19 mouse cellular contexts compared by ENCODE assay signal in the genomic region with DNA sequence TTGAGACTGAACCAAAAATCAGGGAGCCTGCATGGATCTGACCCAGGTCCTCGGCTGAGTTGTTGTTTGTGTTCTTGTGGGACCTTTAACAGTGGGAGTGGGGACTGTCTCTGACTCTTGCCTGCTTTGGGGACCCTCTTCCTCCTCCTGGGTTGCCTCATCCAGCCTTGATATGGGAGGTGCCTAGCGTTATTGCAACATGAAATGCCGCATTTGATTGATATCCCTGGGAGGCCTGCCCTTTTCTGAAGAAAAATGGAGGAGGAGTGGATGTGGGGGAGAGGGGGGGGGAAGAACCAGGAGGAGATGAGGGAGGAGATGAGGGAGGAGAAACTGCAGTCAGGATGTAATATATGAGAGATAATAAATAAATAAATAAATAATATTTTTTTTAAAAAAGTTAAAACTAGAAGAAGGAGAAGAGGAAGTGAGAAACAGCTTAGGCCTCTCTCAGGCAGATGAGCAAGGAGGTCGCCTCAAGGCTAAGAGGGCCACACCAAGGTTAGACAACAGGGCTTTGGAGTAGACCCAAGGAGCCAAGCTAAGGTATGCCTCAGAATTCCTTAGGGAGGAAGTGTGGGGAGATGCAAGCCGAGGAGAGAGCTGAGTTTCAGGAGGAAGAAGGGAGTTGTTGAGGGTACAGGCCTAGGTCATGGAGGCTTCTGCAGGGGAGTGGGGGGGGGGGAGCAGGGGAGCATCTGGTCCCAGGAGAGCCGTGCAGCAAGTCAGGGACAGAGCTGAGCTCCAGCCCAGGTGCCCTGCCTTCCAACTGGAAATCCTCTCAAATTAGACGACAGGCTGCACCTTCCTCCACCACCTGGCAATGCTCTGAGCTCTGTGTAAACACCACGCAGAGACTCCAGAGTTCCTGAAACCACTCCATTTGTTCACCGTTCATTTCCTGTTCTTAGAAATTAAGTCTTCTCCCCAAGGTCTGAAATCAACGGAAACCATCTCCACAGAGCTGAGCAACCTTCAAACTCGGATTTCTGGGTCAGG. TPM values are rescaled to one million over a fixed set of nuclear protein-coding genes. Genes with fewer than 3 reads are reported as not detected.
A peak's percentile ranks its signal among the peaks of the same experiment; 100 is the strongest.
DNase-seq lines count a peak whose midpoint lies in the region; ATAC-seq lines count a peak whose summit lies in the region.
"Had no signal": no experiment of that assay in that cellular context is flagged by ENCODE, and none has a peak within 500 bp of the region (broad histone marks: within the 10 kb centered on the region; RNA-seq: fewer than 3 reads in every experiment).

No protein-coding gene starts in this region.

- no peak overlapping the region for H3K9ac ChIP-seq in embryonic facial prominence, embryonic 14.5 days (ENCODE audit: low read depth, low read length)
- H3K9ac ChIP-seq in lung, embryonic 16.5 days (ENCODE audit: low read length): no peak overlapping the region
- no peak overlapping the region for H3K9ac ChIP-seq in intestine, embryonic 16.5 days (ENCODE audit: low read depth, low read length)
- H3K9ac ChIP-seq: forebrain, embryonic 13.5 days; hindbrain, embryonic 13.5 days; limb, embryonic 13.5 days; neural tube, embryonic 12.5 days had no signal

- no peaks in the 10 kb centered on the region for H3K36me3 ChIP-seq in embryonic facial prominence, embryonic 14.5 days (ENCODE audit: control insufficient read depth, insufficient read depth, low read length)
- peaks cover 3% of the 10 kb centered on the region; the same call in 1 of the 2 replicates for H3K36me3 ChIP-seq in embryonic facial prominence, embryonic 10.5 days (replicated peaks)
- H3K36me3 ChIP-seq in lung, embryonic 16.5 days (ENCODE audit: control insufficient read depth, insufficient read depth, low read length): no peaks in the 10 kb centered on the region
- no peaks in the 10 kb centered on the region for H3K36me3 ChIP-seq in intestine, embryonic 16.5 days (ENCODE audit: control insufficient read depth, insufficient read depth, low read length)
- H3K36me3 ChIP-seq: G1E; limb, embryonic 13.5 days had no signal

- DNase-seq in embryonic facial prominence, embryonic 14.5 days (ENCODE audit: low spot score): peak; percentile 29
- DNase-seq in embryonic facial prominence, embryonic 10.5 days (ENCODE audit: low spot score): no peak
- no peak for DNase-seq in lung, postnatal 36 days
- peak; percentile 63 for DNase-seq in NIH3T3 (ENCODE audit: low read depth)
- DNase-seq in left cerebral cortex, postnatal 10 days (ENCODE audit: extremely low spot score in 1 of 2, low spot score in 2 of 2): no peak
- DNase-seq: adrenal gland, postnatal 10 days; heart, adult 2 months; kidney, adult 8-10 months; right cerebral cortex, postnatal 25 days; thymus, postnatal 25 days had no signal

- H3K27ac ChIP-seq in embryonic facial prominence, embryonic 14.5 days (replicated peaks; ENCODE audit: low read depth, low read length): no peak overlapping the region
- no peak overlapping the region for H3K27ac ChIP-seq in embryonic facial prominence, embryonic 10.5 days (replicated peaks)
- H3K27ac ChIP-seq in lung, embryonic 16.5 days (ENCODE audit: low read length): peak overlapping the region; percentile 15; the same call in 1 of the 2 replicates
- H3K27ac ChIP-seq in intestine, embryonic 16.5 days (ENCODE audit: low read length): peak overlapping the region; percentile 17; the same call in 1 of the 2 replicates
- H3K27ac ChIP-seq: forebrain, embryonic 13.5 days; heart, adult 2 months; hindbrain, embryonic 13.5 days; limb, embryonic 13.5 days; neural tube, embryonic 12.5 days had no signal

- ATAC-seq in embryonic facial prominence, embryonic 14.5 days (ENCODE audit: low read depth): no peak
- no peak for ATAC-seq in lung, embryonic 16.5 days (ENCODE audit: low read depth)
- no peak for ATAC-seq in intestine, embryonic 16.5 days
- ATAC-seq in erythroid progenitor cell, adult 5-6 weeks (replicated peaks; ENCODE audit: low FRiP score, poor library complexity, severe bottlenecking): no peak
- ATAC-seq: forebrain, embryonic 13.5 days had no signal

- peaks cover 8% of the 10 kb centered on the region; the same call in 1 of the 2 replicates for H3K4me1 ChIP-seq in embryonic facial prominence, embryonic 14.5 days (ENCODE audit: control insufficient read depth, insufficient read depth, low read length)
- peaks cover 36% of the 10 kb centered on the region for H3K4me1 ChIP-seq in embryonic facial prominence, embryonic 10.5 days
- H3K4me1 ChIP-seq in lung, embryonic 16.5 days (replicated peaks; ENCODE audit: control insufficient read depth, insufficient read depth, low read length): peaks cover 17% of the 10 kb centered on the region; the same call in 1 of the 2 replicates
- H3K4me1 ChIP-seq in intestine, embryonic 16.5 days (ENCODE audit: control insufficient read depth, insufficient read depth, low read length): peaks cover 23% of the 10 kb centered on the region

- intact Hi-C loops in left cerebral cortex, postnatal 10 days (cut with DNase I): no loop called here

- no peak overlapping the region for H3K4me3 ChIP-seq in embryonic facial prominence, embryonic 14.5 days (ENCODE audit: low read depth, low read length)
- H3K4me3 ChIP-seq in embryonic facial prominence, embryonic 10.5 days: no peak overlapping the region
- H3K4me3 ChIP-seq in lung, embryonic 16.5 days (ENCODE audit: low read length): no peak overlapping the region
- no peak overlapping the region for H3K4me3 ChIP-seq in intestine, embryonic 16.5 days (ENCODE audit: low read length)
- H3K4me3 ChIP-seq: forebrain, embryonic 13.5 days; heart, adult 2 months; hindbrain, embryonic 13.5 days; limb, embryonic 13.5 days; neural tube, embryonic 12.5 days had no signal

- peaks cover 9% of the 10 kb centered on the region for H3K27me3 ChIP-seq in embryonic facial prominence, embryonic 14.5 days (replicated peaks; ENCODE audit: control insufficient read depth, insufficient read depth, low read length)
- H3K27me3 ChIP-seq in embryonic facial prominence, embryonic 10.5 days (replicated peaks; ENCODE audit: low read depth, poor library complexity, severe bottlenecking): peaks cover 45% of the 10 kb centered on the region
- H3K27me3 ChIP-seq in lung, embryonic 16.5 days (ENCODE audit: control insufficient read depth, insufficient read depth, low read depth, low read length): peaks cover 3% of the 10 kb centered on the region; the same call in 1 of the 2 replicates
- 0 out of 2 replicates have a peak, but pooled peaks cover 7% of the 10 kb centered on the region for H3K27me3 ChIP-seq in intestine, embryonic 16.5 days (replicated peaks; ENCODE audit: control insufficient read depth, insufficient read depth, low read length)
- H3K27me3 ChIP-seq: forebrain, embryonic 13.5 days; neural tube, embryonic 12.5 days had no signal

- H3K9me3 ChIP-seq in embryonic facial prominence, embryonic 14.5 days (ENCODE audit: control insufficient read depth, low read length): no peaks in the 10 kb centered on the region
- 0 out of 2 replicates have a peak, but pooled peaks cover 5% of the 10 kb centered on the region for H3K9me3 ChIP-seq in embryonic facial prominence, embryonic 10.5 days
- H3K9me3 ChIP-seq in lung, embryonic 16.5 days (ENCODE audit: control insufficient read depth, low read length): no peaks in the 10 kb centered on the region
- no peaks in the 10 kb centered on the region for H3K9me3 ChIP-seq in intestine, embryonic 16.5 days (ENCODE audit: control insufficient read depth, low read length)
- H3K9me3 ChIP-seq: forebrain, embryonic 13.5 days; hindbrain, embryonic 13.5 days; limb, embryonic 13.5 days; neural tube, embryonic 12.5 days had no signal

- no peak overlapping the region for H3K4me2 ChIP-seq in embryonic facial prominence, embryonic 14.5 days (ENCODE audit: low read depth, low read length)
- no peak overlapping the region for H3K4me2 ChIP-seq in lung, embryonic 16.5 days (ENCODE audit: low read depth, low read length)
- no peak overlapping the region for H3K4me2 ChIP-seq in intestine, embryonic 16.5 days (ENCODE audit: low read depth, low read length)
- H3K4me2 ChIP-seq: forebrain, embryonic 13.5 days; hindbrain, embryonic 13.5 days; limb, embryonic 13.5 days; neural tube, embryonic 12.5 days had no signal

- WGBS in embryonic facial prominence, embryonic 14.5 days: 52% methylated on average over 11 of the region's 11 CpGs
- 66% methylated on average over 11 of the region's 11 CpGs for WGBS in embryonic facial prominence, embryonic 10.5 days
- WGBS in lung, embryonic 16.5 days: 34% methylated on average over 11 of the region's 11 CpGs
- 40% methylated on average over 11 of the region's 11 CpGs for WGBS in intestine, embryonic 16.5 days

RNA-seq across cellular contexts. Expression of a gene that starts 4.6 kb away (rescaled TPM):
- 7.0 and 9.6 TPM in 2 replicates for polyA plus RNA-seq in embryonic facial prominence, embryonic 14.5 days (2014; fragmentation: Nextera tagmentation; extraction: Ambion mirVana)
- 5.0 and 6.9 TPM in 2 replicates for polyA plus RNA-seq in embryonic facial prominence, embryonic 10.5 days (2016; fragmentation: Nextera tagmentation; extraction: Ambion mirVana)
- polyA plus RNA-seq in lung, embryonic 16.5 days (2015; fragmentation: Nextera tagmentation; extraction: Ambion mirVana): 5.0 and 5.3 TPM in 2 replicates
- 4.1 and 5.1 TPM in 2 replicates for polyA plus RNA-seq in intestine, embryonic 16.5 days (2015; fragmentation: Nextera tagmentation; extraction: Ambion mirVana)
- total RNA-seq in erythroid progenitor cell, adult 5-6 weeks (2015; ENCODE audit: low replicate concordance): 2.9 and 5.4 TPM in 2 replicates
- total RNA-seq in erythroid progenitor cell, adult 5-6 weeks (2017; ENCODE audit: low replicate concordance): 2.1 and 2.2 TPM in 2 replicates
- total RNA-seq in left cerebral cortex, postnatal 10 days (2021): 100 to 1,000 TPM; 641 to 656 TPM
- total RNA-seq: G1E; megakaryocyte, adult 5-6 weeks had no signal
- polyA plus RNA-seq: G1E had no signal

Comparison
In these comparisons a context has a peak if more than half of its experiments do, and no peak if none do; other contexts are left out.
1. DNase-seq: peak in embryonic facial prominence, embryonic 14.5 days (single experiment) and NIH3T3 (single experiment); none in embryonic facial prominence, embryonic 10.5 days (single experiment), lung, postnatal 36 days (single experiment) and left cerebral cortex, postnatal 10 days (0 of 2).
2. H3K27ac ChIP-seq: peak in lung, embryonic 16.5 days (single experiment) and intestine, embryonic 16.5 days (single experiment); none in embryonic facial prominence, embryonic 14.5 days (single experiment) and embryonic facial prominence, embryonic 10.5 days (single experiment).